Mouse (Mus musculus): ENCODE data around the gene Olfr18. TPM values are rescaled to one million over a fixed set of nuclear protein-coding genes. Genes with fewer than 3 reads are reported as not detected.

Olfr18 gene
- polyA plus RNA-seq, 1 experiment from 2014 or later = not detected

Other genes starting within 250 kb of the Olfr18 start
- gene Olfr868, start 237.5 kb downstream of the Olfr18 start, polyA plus RNA-seq (2015; fragmentation: Nextera tagmentation; extraction: Ambion mirVana) = not detected in 2 replicates
- not detected in 2 replicates for gene Olfr869, start 207.1 kb downstream of the Olfr18 start, polyA plus RNA-seq (2015; fragmentation: Nextera tagmentation; extraction: Ambion mirVana)
- gene Olfr870, start 162.0 kb downstream of the Olfr18 start, polyA plus RNA-seq (2015; fragmentation: Nextera tagmentation; extraction: Ambion mirVana) = not detected in 2 replicates
- gene Olfr871, start 123.9 kb downstream of the Olfr18 start, polyA plus RNA-seq (2015; fragmentation: Nextera tagmentation; extraction: Ambion mirVana) = not detected in 2 replicates
- gene Olfr872, start 99.0 kb downstream of the Olfr18 start, polyA plus RNA-seq (2015; fragmentation: Nextera tagmentation; extraction: Ambion mirVana) = not detected in 2 replicates
- gene Olfr39, start 53.7 kb downstream of the Olfr18 start, polyA plus RNA-seq (2015; fragmentation: Nextera tagmentation; extraction: Ambion mirVana) = not detected in 2 replicates
- not detected in 2 replicates for gene Olfr873, start 37.6 kb downstream of the Olfr18 start, polyA plus RNA-seq (2015; fragmentation: Nextera tagmentation; extraction: Ambion mirVana)
- gene Zfp560, start 49.1 kb upstream of the Olfr18 start, polyA plus RNA-seq (2015; fragmentation: Nextera tagmentation; extraction: Ambion mirVana) = 26.2 and 31.8 TPM in 2 replicates
- 14.8 and 17.3 TPM in 2 replicates for gene Zfp26, start 124.1 kb upstream of the Olfr18 start, polyA plus RNA-seq (2015; fragmentation: Nextera tagmentation; extraction: Ambion mirVana)
- 19.1 and 19.4 TPM in 2 replicates for gene Zfp426, start 156.7 kb upstream of the Olfr18 start, polyA plus RNA-seq (2015; fragmentation: Nextera tagmentation; extraction: Ambion mirVana)
- 93.6 and 110 TPM in 2 replicates for gene Zfp266, start 185.3 kb upstream of the Olfr18 start, polyA plus RNA-seq (2015; fragmentation: Nextera tagmentation; extraction: Ambion mirVana)
- 16.8 and 18.9 TPM in 2 replicates for gene Zfp846, start 245.2 kb upstream of the Olfr18 start, polyA plus RNA-seq (2015; fragmentation: Nextera tagmentation; extraction: Ambion mirVana)